Mouse (Mus musculus): ENCODE measurements at regions not wholly inside any gene's neighbourhood (a gene's known extent, or its start where the extent isn't known, plus 50 kb on each side); places are given as distances from the start of the nearest gene placed in this dataset.

- Histone ChIP-seq H3K36me3 (ENCODE audit: control insufficient read depth, insufficient read depth, low read length) (no peaks in the 10 kb centered on the region), H3K27me3 (ENCODE audit: control insufficient read depth, insufficient read depth, low read depth, low read length) (no peaks in the 10 kb centered on the region), H3K9me3 (replicated peaks; ENCODE audit: control insufficient read depth, low read length, poor library complexity, severe bottlenecking) (no peaks in the 10 kb centered on the region), H3K4me1 (ENCODE audit: control insufficient read depth, insufficient read depth, low read length) (no peaks in the 10 kb centered on the region), H3K4me3 (ENCODE audit: low read depth, low read length) (no peak overlapping the region), H3K9ac (ENCODE audit: low read depth, low read length) (no peak overlapping the region), H3K27ac (ENCODE audit: low read length) (no peak overlapping the region), H3K4me2 (ENCODE audit: low read length) (no peak overlapping the region)
- no peak for ATAC-seq
- WGBS: 61% methylated on average over 2 of the region's 2 CpGs
Observed at GRCm38 (mm10) chr13:35453222-35453914, 206.3 kb upstream of the Cdyl start.

DNA sequence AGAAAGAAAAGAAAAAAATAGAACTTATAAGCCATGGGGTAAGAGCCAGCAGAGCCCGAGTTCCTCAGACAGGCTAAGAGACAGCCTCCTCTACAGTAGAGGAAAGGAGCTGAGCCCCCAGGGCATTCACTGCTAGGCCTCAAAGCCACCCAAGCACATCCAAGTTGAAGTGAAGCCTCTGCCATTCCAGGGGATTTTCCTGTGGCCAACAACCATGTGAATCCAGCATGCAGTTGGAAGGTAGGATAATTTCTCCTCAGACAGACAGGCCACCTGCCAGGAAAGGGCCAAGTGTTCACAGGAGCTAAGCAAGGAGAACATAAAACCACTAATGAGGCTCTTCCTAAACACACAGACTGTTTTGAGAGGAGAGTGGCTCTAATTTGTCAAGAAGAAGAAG lies 199.6 kb upstream of the Cdyl start:
- WGBS: 71% methylated on average over 1 of the region's 1 CpGs
- ATAC-seq: no peak
- H3K4me1 ChIP-seq (ENCODE audit: control insufficient read depth, insufficient read depth, low read length): no peaks in the 10 kb centered on the region
- H3K27ac ChIP-seq (ENCODE audit: low read length): no peak overlapping the region
- no peaks in the 10 kb centered on the region for H3K9me3 ChIP-seq (replicated peaks; ENCODE audit: control insufficient read depth, low read length, poor library complexity, severe bottlenecking)
- no peaks in the 10 kb centered on the region for H3K36me3 ChIP-seq (ENCODE audit: control insufficient read depth, insufficient read depth, low read length)
- no peak overlapping the region for H3K4me2 ChIP-seq (ENCODE audit: low read length)
- no peak overlapping the region for H3K9ac ChIP-seq (ENCODE audit: low read depth, low read length)
- no peaks in the 10 kb centered on the region; the same call in 1 of the 2 replicates for H3K27me3 ChIP-seq (ENCODE audit: control insufficient read depth, insufficient read depth, low read depth, low read length)
- no peak overlapping the region for H3K4me3 ChIP-seq (ENCODE audit: low read depth, low read length)

GRCm38 (mm10) chr13:35463231-35463630 lies 196.4 kb upstream of the Cdyl start:
- Histone ChIP-seq H3K27me3 (ENCODE audit: control insufficient read depth, insufficient read depth, low read depth, low read length) (no peaks in the 10 kb centered on the region; the same call in 1 of the 2 replicates), H3K4me1 (ENCODE audit: control insufficient read depth, insufficient read depth, low read length) (no peaks in the 10 kb centered on the region), H3K9me3 (replicated peaks; ENCODE audit: control insufficient read depth, low read length, poor library complexity, severe bottlenecking) (no peaks in the 10 kb centered on the region), H3K27ac (ENCODE audit: low read length) (no peak overlapping the region), H3K4me2 (ENCODE audit: low read length) (no peak overlapping the region), H3K4me3 (ENCODE audit: low read depth, low read length) (no peak overlapping the region), H3K9ac (ENCODE audit: low read depth, low read length) (no peak overlapping the region), H3K36me3 (ENCODE audit: control insufficient read depth, insufficient read depth, low read length) (no peaks in the 10 kb centered on the region)
- WGBS: 100% methylated on average over 1 of the region's 1 CpGs
- ATAC-seq: no peak

GRCm38 (mm10) chr13:35463850-35464249 lies 195.8 kb upstream of the Cdyl start:
- H3K27me3 ChIP-seq (ENCODE audit: control insufficient read depth, insufficient read depth, low read depth, low read length): no peaks in the 10 kb centered on the region; the same call in 1 of the 2 replicates
- no peak overlapping the region for H3K27ac ChIP-seq (ENCODE audit: low read length)
- ATAC-seq: no peak
- 84% methylated on average over 2 of the region's 2 CpGs for WGBS
- no peak overlapping the region for H3K4me2 ChIP-seq (ENCODE audit: low read length)
- H3K4me1 ChIP-seq (ENCODE audit: control insufficient read depth, insufficient read depth, low read length): no peaks in the 10 kb centered on the region
- H3K9ac ChIP-seq (ENCODE audit: low read depth, low read length): no peak overlapping the region
- H3K36me3 ChIP-seq (ENCODE audit: control insufficient read depth, insufficient read depth, low read length): no peaks in the 10 kb centered on the region
- H3K9me3 ChIP-seq (replicated peaks; ENCODE audit: control insufficient read depth, low read length, poor library complexity, severe bottlenecking): no peaks in the 10 kb centered on the region
- no peak overlapping the region for H3K4me3 ChIP-seq (ENCODE audit: low read depth, low read length)

DNA sequence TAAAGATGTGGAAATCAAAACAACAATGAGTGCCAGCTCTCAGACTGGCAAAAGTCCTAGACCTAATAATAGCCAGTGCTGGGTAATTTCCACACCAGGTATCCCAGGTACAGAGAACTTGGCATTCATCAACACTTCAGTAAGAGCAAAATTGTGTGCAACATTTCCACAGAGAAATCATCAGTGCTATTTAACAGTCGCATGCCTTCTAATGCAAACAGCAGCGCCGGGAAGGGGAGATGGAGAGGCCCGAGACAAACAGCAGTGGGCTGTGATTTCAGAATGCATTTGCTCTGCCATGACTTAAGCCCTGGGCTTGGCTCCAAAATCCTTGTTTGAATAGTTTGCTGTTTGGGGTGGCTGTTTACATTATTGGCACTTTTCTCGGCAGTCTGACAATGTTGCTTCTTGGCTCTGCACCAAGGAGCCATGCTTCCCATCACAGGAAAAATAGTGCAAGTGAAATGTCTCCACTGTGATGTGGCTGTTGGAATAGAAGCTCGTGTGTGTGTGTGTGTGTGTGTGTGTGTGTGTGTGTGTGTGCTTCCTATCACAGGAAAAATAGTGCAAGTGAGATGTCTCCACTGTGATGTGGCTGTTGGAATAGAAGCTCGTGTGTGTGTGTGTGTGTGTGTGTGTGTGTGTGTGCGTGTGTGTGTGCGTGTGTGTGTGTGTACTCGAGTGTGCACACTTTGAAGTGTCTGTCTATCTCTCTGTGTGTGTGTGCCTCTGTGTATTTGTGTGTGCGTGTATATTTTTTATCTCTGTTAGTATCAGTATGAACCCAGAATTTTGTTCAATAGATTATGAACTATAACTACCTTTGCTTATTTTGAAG lies 190.1 kb upstream of the Cdyl start:
- Histone ChIP-seq H3K27ac (ENCODE audit: low read length) (no peak overlapping the region), H3K4me3 (ENCODE audit: low read depth, low read length) (no peak overlapping the region), H3K9ac (ENCODE audit: low read depth, low read length) (no peak overlapping the region), H3K36me3 (ENCODE audit: control insufficient read depth, insufficient read depth, low read length) (no peaks in the 10 kb centered on the region), H3K27me3 (ENCODE audit: control insufficient read depth, insufficient read depth, low read depth, low read length) (no peaks in the 10 kb centered on the region), H3K9me3 (replicated peaks; ENCODE audit: control insufficient read depth, low read length, poor library complexity, severe bottlenecking) (no peaks in the 10 kb centered on the region), H3K4me1 (ENCODE audit: control insufficient read depth, insufficient read depth, low read length) (no peaks in the 10 kb centered on the region; the same call in 1 of the 2 replicates), H3K4me2 (ENCODE audit: low read length) (no peak overlapping the region)
- ATAC-seq: peak; percentile 75
- whole genome bisulfite sequencing: 61% methylated on average over 11 of the region's 11 CpGs

DNA sequence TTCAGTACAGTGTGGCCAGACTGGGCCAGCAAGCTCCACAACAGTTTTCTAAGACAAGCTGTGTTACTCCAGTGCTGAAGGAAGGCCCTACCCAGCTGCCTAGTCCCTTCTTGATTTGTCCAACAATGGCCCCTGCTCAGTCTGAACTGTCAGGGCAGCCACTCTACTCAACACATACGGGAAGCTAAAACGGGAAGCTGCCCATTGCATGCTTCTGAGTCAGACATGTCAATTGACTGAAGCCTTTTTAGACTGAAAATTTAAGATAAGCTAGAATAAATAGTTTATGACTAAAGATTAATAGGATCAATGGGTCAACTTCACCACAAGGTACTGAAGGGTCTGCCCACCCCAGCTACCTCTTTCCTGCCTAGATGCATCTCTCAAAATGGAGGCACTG lies 181.4 kb upstream of the Cdyl start:
- Histone ChIP-seq H3K36me3 (ENCODE audit: control insufficient read depth, insufficient read depth, low read length) (no peaks in the 10 kb centered on the region), H3K4me1 (ENCODE audit: control insufficient read depth, insufficient read depth, low read length) (no peaks in the 10 kb centered on the region), H3K9ac (ENCODE audit: low read depth, low read length) (no peak overlapping the region), H3K27me3 (ENCODE audit: control insufficient read depth, insufficient read depth, low read depth, low read length) (no peaks in the 10 kb centered on the region), H3K4me3 (ENCODE audit: low read depth, low read length) (no peak overlapping the region), H3K9me3 (replicated peaks; ENCODE audit: control insufficient read depth, low read length, poor library complexity, severe bottlenecking) (no peaks in the 10 kb centered on the region), H3K4me2 (ENCODE audit: low read length) (no peak overlapping the region), H3K27ac (ENCODE audit: low read length) (no peak overlapping the region)
- 94% methylated on average over 2 of the region's 2 CpGs for WGBS
- no peak for ATAC-seq

DNA sequence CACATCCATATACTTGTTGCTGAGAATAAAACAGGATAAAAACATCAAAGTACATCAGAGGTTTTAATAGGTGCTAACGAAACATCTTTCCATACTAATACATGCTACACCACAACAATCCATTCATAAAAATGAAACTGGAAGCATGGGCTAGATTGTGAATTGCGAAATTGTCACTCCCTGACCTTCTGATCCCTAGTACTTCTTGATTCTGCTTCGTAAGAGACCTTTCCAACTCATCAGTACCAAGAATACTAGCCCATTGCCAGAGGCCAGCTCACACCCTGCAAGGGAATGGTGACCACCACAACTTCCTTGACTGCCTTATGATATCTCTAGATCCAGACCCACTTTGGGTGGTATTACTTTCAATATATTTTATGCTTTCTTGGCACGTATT lies 177.3 kb upstream of the Cdyl start:
- no peak for ATAC-seq
- no peak overlapping the region for H3K4me3 ChIP-seq (ENCODE audit: low read depth, low read length)
- 89% methylated on average over 4 of the region's 4 CpGs for WGBS
- no peaks in the 10 kb centered on the region for H3K4me1 ChIP-seq (ENCODE audit: control insufficient read depth, insufficient read depth, low read length)
- no peak overlapping the region for H3K27ac ChIP-seq (ENCODE audit: low read length)
- H3K9ac ChIP-seq (ENCODE audit: low read depth, low read length): no peak overlapping the region
- no peaks in the 10 kb centered on the region for H3K27me3 ChIP-seq (ENCODE audit: control insufficient read depth, insufficient read depth, low read depth, low read length)
- H3K36me3 ChIP-seq (ENCODE audit: control insufficient read depth, insufficient read depth, low read length): no peaks in the 10 kb centered on the region
- no peaks in the 10 kb centered on the region for H3K9me3 ChIP-seq (replicated peaks; ENCODE audit: control insufficient read depth, low read length, poor library complexity, severe bottlenecking)
- no peak overlapping the region for H3K4me2 ChIP-seq (ENCODE audit: low read length)

DNA sequence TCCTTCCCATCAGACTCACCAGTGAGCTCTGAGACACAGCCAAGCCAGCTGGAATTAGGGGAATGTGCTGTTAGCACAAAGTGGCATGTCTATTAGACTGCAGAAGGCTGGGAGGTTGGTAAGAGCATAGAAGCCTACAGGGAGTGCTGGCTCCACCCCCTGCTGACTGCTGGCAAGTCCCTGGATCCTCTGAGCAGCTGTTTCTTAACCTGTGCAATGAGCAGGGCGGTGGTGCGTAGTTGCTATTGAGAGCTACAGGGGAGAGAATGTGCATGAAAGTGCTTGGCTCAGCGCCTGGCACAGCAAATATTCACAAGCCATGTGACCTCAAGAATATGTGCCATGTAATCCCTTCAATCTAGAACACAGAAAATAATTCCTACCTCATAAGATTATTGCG lies 173.5 kb upstream of the Cdyl start:
- H3K27me3 ChIP-seq (ENCODE audit: control insufficient read depth, insufficient read depth, low read depth, low read length): no peaks in the 10 kb centered on the region
- WGBS: 85% methylated on average over 4 of the region's 4 CpGs
- H3K4me3 ChIP-seq (ENCODE audit: low read depth, low read length): no peak overlapping the region
- H3K9ac ChIP-seq (ENCODE audit: low read depth, low read length): no peak overlapping the region
- H3K4me1 ChIP-seq (ENCODE audit: control insufficient read depth, insufficient read depth, low read length): no peaks in the 10 kb centered on the region
- no peaks in the 10 kb centered on the region for H3K36me3 ChIP-seq (ENCODE audit: control insufficient read depth, insufficient read depth, low read length)
- no peak overlapping the region for H3K27ac ChIP-seq (ENCODE audit: low read length)
- ATAC-seq: no peak
- no peaks in the 10 kb centered on the region; the same call in 1 of the 2 replicates for H3K9me3 ChIP-seq (replicated peaks; ENCODE audit: control insufficient read depth, low read length, poor library complexity, severe bottlenecking)
- no peak overlapping the region for H3K4me2 ChIP-seq (ENCODE audit: low read length)

DNA sequence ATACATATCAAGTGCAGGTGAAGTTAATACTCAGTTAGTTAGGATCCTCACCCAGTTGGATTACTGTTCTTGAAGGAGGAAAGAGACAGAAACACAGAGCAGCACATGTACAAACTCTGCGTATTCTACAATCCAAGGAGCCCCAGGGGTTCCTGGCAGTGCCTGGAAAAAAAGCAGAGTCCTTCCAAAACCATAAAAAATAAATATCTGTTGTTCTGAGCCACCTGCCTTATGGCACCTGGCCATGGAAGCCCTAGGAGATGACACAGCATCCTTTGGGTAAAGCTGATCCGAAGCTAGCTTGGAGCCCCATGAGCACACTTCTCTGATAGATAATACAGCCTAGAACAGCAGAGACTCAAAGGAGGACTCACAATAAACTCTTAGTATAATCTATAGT lies 159.9 kb upstream of the Cdyl start:
- no peak overlapping the region for H3K9ac ChIP-seq (ENCODE audit: low read depth, low read length)
- no peak overlapping the region for H3K27ac ChIP-seq (ENCODE audit: low read length)
- H3K9me3 ChIP-seq (replicated peaks; ENCODE audit: control insufficient read depth, low read length, poor library complexity, severe bottlenecking): no peaks in the 10 kb centered on the region
- no peaks in the 10 kb centered on the region for H3K36me3 ChIP-seq (ENCODE audit: control insufficient read depth, insufficient read depth, low read length)
- peaks cover 2% of the 10 kb centered on the region; the same call in 1 of the 2 replicates for H3K4me1 ChIP-seq (ENCODE audit: control insufficient read depth, insufficient read depth, low read length)
- no peaks in the 10 kb centered on the region for H3K27me3 ChIP-seq (ENCODE audit: control insufficient read depth, insufficient read depth, low read depth, low read length)
- no peak for ATAC-seq
- no peak overlapping the region for H3K4me2 ChIP-seq (ENCODE audit: low read length)
- no peak overlapping the region for H3K4me3 ChIP-seq (ENCODE audit: low read depth, low read length)
- 88% methylated on average over 2 of the region's 2 CpGs for WGBS

Measured in midbrain, embryonic 16.5 days (tissue).